Mouse (Mus musculus) neural tube, embryonic 14.5 days (tissue): ENCODE results near the gene Pla2g12a. TPM values are rescaled to one million over a fixed set of nuclear protein-coding genes. Genes with fewer than 3 reads are reported as not detected.

ENCODE experiments used
- ATAC-seq: fragments of 200-750 bp; cut with Nextera tagmentation; 2 replicates; pipeline ENCODE4 v1.8.0; 2017; ENCODE audit warnings: low read depth, mild to moderate bottlenecking, moderate TSS enrichment, moderate library complexity
- H3K27ac ChIP-seq: fragments of 300-500 bp; sonication (generic); 2 replicates; pipeline ENCODE4 v1.5.1; 2014; ENCODE audit warnings: low read depth, mild to moderate bottlenecking, control low read depth, low read length, moderate library complexity, mixed read lengths
- H3K27me3 ChIP-seq: fragments of 300-500 bp; sonication (generic); 2 replicates; pipeline ENCODE4 v1.6.1; 2014; ENCODE audit warnings: low read length; ENCODE audit not compliant: control insufficient read depth, insufficient read depth
- H3K36me3 ChIP-seq: fragments of 300-500 bp; sonication (generic); 2 replicates; pipeline ENCODE4 v1.6.1; 2014; ENCODE audit warnings: low read length, mixed read lengths; ENCODE audit not compliant: control insufficient read depth, insufficient read depth
- H3K4me1 ChIP-seq: fragments of 300-500 bp; sonication (generic); 2 replicates; pipeline ENCODE4 v1.6.1; 2014; ENCODE audit warnings: low read length; ENCODE audit not compliant: control insufficient read depth, insufficient read depth
- H3K4me2 ChIP-seq: fragments of 300-500 bp; sonication (generic); 2 replicates; pipeline ENCODE4 v1.6.1; 2014; ENCODE audit warnings: mild to moderate bottlenecking, low read depth, low read length, control low read depth
- H3K4me3 ChIP-seq: fragments of 300-500 bp; sonication (generic); 2 replicates; pipeline ENCODE4 v1.5.1; 2014; ENCODE audit warnings: low read depth, low read length, control low read depth, mixed read lengths
- H3K9ac ChIP-seq: fragments of 300-500 bp; sonication (generic); replicated peaks from 2 replicates; pipeline ENCODE4 v1.6.1; 2014; ENCODE audit warnings: low read depth, mild to moderate bottlenecking, control low read depth, low read length, mixed read lengths
- H3K9me3 ChIP-seq: fragments of 300-500 bp; sonication (generic); 2 replicates; pipeline ENCODE4 v1.6.1; 2016; ENCODE audit warnings: low read length; ENCODE audit not compliant: control insufficient read depth
- WGBS: fragments of 180-500 bp; shearing (Covaris S2); extraction: QIAGEN DNeasy Blood & Tissue Kit; methylation state at CpG from one replicate; pipeline ENCODE4 v1.1.7; 2014; 5-methylcytosine and 5-hydroxymethylcytosine counted together
- polyA plus RNA-seq: library from polyadenylated mRNA; unstranded; fragments of >200 nt; fragmentation: Nextera tagmentation; extraction: Ambion mirVana; gene quantifications from 2 replicates; pipeline ENCODE4 v1.2.1, GENCODE M21; 2014

The Pla2g12a gene
- polyA plus RNA-seq, 1 experiment from 2014 or later, result 43.0 TPM

DNA sequence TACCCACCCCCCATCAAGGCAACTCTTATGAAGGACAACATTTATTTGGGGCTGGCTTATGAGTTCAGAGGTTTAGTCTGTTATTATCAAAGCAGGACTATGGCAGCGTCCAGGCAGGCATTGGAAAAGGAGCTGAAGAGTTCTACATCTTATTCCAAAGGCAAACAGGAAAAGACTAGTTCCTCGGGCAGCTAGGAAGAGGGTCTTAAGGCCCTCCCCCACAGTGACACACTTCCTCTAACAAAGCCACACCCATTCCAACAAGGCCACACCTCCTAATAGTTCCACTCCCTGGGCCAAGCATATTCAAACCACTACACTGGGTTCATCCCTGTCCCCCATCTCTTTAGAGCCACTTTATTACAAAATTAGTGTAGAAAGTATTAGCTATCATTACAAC is 15.8 kb upstream of the Pla2g12a start:
- no peaks in the 10 kb centered on the region for H3K4me1 ChIP-seq
- no peak for ATAC-seq
- WGBS, result 80% methylated on average over 2 of the region's 2 CpGs
- no peak overlapping the region for H3K27ac ChIP-seq
- H3K27me3 ChIP-seq, result no peaks in the 10 kb centered on the region
- no peak overlapping the region for H3K9ac ChIP-seq
- no peaks in the 10 kb centered on the region for H3K9me3 ChIP-seq
- H3K4me3 ChIP-seq, result no peak overlapping the region
- no peak overlapping the region for H3K4me2 ChIP-seq
- H3K36me3 ChIP-seq, result no peaks in the 10 kb centered on the region

DNA sequence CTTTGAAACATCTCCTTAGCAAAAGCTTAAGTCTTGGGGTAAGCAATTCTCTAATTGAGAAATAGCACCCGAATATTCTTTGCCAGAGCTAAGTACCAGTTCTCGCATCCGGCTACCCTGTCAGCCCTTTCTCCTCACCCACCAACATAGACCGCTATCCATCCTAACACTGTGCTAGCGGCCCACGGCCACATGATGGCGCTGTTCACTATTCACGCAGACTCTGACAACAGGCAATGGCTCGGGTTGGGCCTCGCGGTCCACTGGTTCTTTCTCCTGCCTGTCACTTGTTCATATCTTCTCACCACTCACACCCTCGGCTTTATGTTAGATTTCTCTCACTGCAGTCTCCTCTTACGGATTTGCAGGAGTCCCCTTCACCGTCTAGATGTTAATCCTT is 14.7 kb upstream of the Pla2g12a start:
- no peaks in the 10 kb centered on the region for H3K4me1 ChIP-seq
- no peak overlapping the region for H3K9ac ChIP-seq
- H3K4me2 ChIP-seq, result no peak overlapping the region
- no peaks in the 10 kb centered on the region for H3K27me3 ChIP-seq
- H3K9me3 ChIP-seq, result no peaks in the 10 kb centered on the region
- 57% methylated on average over 14 of the region's 14 CpGs for WGBS
- H3K36me3 ChIP-seq, result no peaks in the 10 kb centered on the region
- no peak for ATAC-seq
- H3K4me3 ChIP-seq, result no peak overlapping the region
- no peak overlapping the region for H3K27ac ChIP-seq

DNA sequence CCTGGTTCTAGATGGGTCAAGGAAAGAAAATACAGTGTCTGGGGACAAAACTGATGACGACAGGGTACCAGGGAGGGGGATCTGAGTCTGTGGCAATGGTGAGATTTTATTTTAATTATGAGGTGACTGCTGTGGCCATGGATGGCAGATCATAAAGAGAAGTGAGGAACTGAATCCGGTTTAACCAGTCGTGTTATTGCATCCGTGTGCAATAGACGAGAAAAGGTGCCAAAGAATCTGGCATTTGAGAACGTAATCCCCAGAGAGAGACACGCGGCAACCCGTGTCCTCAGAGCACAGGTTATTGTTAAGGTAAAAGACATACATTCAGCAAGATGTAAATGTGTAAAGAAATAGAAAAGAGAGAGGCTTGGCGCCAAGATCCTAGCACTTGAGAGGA is 1.1 kb upstream of the Pla2g12a start:
- H3K36me3 ChIP-seq, result no peaks in the 10 kb centered on the region
- no peak overlapping the region for H3K4me2 ChIP-seq
- no peaks in the 10 kb centered on the region for H3K27me3 ChIP-seq
- no peak overlapping the region for H3K4me3 ChIP-seq
- WGBS, result 92% methylated on average over 10 of the region's 10 CpGs
- no peaks in the 10 kb centered on the region for H3K4me1 ChIP-seq
- H3K9me3 ChIP-seq, result no peaks in the 10 kb centered on the region
- ATAC-seq, result no peak
- H3K27ac ChIP-seq, result no peak overlapping the region
- no peak overlapping the region for H3K9ac ChIP-seq

DNA sequence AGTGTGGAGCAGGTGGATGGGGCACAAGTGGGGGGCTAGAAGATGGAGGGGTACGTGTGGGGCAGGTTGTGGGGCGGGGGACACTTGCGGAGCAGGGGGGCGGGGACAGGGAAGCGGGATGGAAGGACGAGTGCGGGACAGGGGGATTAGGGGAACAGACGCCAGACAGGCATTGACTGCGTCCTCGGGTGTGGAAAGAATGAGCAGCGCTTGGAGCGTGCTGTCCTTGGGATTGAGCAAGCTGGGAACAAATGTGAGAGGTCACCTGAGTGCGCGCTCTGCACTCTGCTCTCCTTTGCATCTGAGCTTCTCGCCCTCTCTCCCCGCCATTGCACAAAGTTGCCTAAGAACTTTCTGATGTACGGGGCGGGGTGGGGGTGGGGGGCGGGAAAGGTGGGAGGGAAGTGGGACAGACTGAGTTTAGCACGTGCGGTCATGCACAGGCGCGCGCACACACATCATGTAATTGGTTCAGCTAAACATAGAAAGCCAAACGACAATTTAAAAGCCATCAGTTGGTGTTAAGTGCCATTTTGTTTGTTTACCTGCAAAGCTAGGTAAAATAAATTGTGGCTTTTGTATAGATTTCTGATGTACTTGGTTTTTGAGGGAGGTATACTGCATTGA is 838 bp downstream of the Pla2g12a start:
- Histone ChIP-seq H3K4me2 (peak overlapping the region; percentile 86), H3K27me3 (no peaks in the 10 kb centered on the region), H3K9me3 (no peaks in the 10 kb centered on the region), H3K4me1 (no peaks in the 10 kb centered on the region), H3K27ac (peak overlapping the region; percentile 83; the same call in 1 of the 2 replicates), H3K36me3 (no peaks in the 10 kb centered on the region), H3K9ac (peak overlapping the region; percentile 57), H3K4me3 (peak overlapping the region; percentile 50)
- peak; percentile 60 for ATAC-seq
- WGBS, result under 1% methylated on average over 24 of the region's 25 CpGs

DNA sequence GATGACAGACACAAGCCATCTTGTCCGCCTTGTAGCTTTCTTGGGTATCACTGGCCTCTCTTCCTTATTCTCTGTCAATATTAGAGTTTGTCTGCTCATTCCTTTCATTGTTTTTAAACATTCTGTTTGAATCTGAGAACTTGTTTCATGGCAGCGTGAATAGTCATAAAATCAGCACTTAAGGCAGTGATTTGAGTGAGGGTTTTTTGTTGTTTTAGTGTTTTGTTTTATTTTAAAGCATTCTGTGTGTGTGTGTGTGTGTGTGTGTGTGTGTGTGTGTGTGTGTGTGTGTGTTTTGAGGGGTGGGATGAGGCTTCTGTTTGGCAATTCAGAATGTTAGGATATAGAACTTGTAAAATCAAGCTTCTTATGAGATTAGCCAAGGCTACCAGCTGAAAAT is 1.5 kb downstream of the Pla2g12a start:
- ATAC-seq, result no peak
- Histone ChIP-seq H3K4me2 (peak overlapping the region; percentile 86; the same call in 1 of the 2 replicates), H3K36me3 (no peaks in the 10 kb centered on the region), H3K4me1 (no peaks in the 10 kb centered on the region), H3K9me3 (no peaks in the 10 kb centered on the region), H3K4me3 (no peak overlapping the region), H3K27me3 (no peaks in the 10 kb centered on the region), H3K9ac (no peak overlapping the region), H3K27ac (no peak overlapping the region)
- 83% methylated on average over 2 of the region's 2 CpGs for whole genome bisulfite sequencing

DNA sequence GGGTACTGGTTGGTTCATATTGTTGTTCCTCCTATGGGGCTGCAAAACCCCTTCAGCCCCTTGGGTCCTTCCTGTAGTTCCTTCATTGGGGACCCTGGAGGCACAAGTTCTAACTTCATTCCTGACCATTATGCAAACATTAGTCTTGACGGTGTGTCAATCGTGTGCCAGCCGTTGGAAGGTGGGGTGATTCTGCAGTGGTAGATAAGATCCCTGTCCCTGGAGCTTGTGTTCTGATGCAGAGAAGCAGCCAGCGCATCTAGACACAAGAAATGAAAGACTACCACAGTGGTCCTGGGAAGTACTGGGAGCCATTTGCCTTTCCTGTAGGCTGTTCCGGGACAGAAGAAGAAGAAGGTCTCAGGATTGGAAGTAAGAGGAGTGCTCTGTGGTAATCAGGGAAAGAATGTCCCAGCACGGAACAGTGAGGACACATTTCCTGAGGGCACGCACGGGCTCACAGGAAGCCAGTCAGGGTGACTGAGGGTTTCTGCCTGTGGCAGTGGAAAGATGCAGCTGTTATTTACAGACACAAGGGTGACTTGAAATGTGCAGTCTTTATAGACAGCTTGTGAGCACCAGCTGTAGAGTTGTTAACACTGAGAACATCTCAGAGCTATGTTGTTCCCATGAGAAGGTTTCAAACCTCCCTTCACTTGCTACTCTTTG is 2.7 kb downstream of the Pla2g12a start:
- Histone ChIP-seq H3K4me2 (no peak overlapping the region), H3K9me3 (no peaks in the 10 kb centered on the region), H3K4me3 (no peak overlapping the region), H3K4me1 (no peaks in the 10 kb centered on the region), H3K27ac (no peak overlapping the region), H3K27me3 (no peaks in the 10 kb centered on the region), H3K9ac (no peak overlapping the region), H3K36me3 (no peaks in the 10 kb centered on the region)
- 84% methylated on average over 8 of the region's 8 CpGs for WGBS
- ATAC-seq, result no peak

DNA sequence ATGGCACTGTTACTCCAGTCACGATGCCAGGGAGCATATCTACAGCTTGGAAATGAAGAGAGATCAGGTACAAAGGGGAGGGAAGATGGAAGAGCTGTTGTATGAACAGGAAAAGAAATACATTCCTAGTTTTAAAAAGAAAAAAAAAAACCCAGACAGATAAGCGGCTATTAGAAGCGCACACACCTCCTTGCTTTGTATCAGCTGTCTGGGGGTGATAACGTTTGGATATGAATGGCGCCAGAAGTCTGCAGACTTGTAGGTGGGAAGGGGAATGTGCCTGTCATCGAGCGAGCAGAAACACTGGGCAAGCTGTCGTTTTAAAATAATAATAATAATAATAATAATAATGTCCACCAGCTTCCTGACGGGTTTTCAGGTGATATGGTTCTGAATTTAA is 7.2 kb downstream of the Pla2g12a start:
- Histone ChIP-seq H3K4me2 (no peak overlapping the region), H3K9me3 (no peaks in the 10 kb centered on the region), H3K27ac (no peak overlapping the region), H3K36me3 (no peaks in the 10 kb centered on the region; the same call in 1 of the 2 replicates), H3K27me3 (no peaks in the 10 kb centered on the region), H3K4me3 (no peak overlapping the region), H3K4me1 (no peaks in the 10 kb centered on the region), H3K9ac (no peak overlapping the region)
- ATAC-seq, result no peak
- 94% methylated on average over 9 of the region's 9 CpGs for WGBS

DNA sequence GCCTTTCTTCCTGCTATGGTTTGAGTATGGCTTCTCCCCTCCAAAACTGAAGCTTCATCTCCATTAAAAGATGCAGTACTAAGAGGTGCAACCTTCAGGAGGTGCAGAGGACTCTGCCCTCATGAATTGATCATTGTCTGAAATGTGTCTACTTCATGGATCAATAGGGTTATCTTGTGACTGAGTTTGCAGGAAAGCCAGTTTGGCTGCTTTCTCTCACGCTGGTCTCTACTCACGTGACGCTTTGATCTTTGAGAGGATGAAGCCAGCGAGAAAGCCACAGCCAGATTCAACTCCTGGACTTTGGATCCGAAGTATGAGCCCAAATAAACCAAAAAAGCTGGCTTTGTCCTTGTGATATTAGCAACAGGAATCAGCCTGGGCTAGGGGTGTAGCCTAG is 8.0 kb downstream of the Pla2g12a start:
- no peak for ATAC-seq
- Histone ChIP-seq H3K9me3 (no peaks in the 10 kb centered on the region), H3K27ac (no peak overlapping the region), H3K4me2 (no peak overlapping the region), H3K36me3 (peaks cover 3% of the 10 kb centered on the region), H3K4me1 (no peaks in the 10 kb centered on the region), H3K9ac (no peak overlapping the region), H3K27me3 (no peaks in the 10 kb centered on the region), H3K4me3 (no peak overlapping the region)
- WGBS, result 91% methylated on average over 5 of the region's 5 CpGs

DNA sequence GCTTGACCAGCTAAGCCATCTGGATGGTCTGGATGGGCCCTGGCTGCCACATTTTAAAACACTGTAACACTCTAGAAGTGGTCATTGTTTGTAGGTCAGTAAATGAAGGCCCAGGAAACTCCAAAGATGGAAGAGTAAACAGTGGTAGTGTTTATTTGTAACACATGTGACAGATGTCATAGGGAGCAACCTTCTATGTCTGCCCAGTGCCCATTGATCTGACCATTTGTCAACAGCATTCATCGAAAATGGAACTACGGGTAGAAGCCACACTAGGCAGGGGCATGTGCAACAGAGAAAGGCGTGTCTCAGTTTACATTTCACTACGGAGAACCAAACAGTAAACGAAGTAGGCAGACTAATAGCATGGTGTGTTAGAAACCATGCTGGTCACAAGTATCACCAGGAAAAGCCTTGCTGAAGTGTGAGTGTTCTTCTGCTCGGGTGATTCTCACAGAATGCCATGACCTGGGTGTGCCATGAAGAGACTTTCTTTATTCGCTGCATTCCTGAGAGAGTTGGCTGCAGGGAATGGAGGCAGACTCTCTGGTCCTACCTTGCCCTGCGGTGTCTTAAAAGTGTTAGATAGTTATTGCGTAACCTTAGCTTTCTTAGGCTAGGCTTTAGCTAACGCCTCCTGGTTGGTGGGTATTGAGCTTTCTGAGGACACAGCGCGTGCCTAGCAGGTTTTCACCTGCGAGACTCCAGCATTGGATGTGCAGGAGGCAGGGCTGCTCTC is 9.5 kb downstream of the Pla2g12a start:
- H3K4me1 ChIP-seq, result no peaks in the 10 kb centered on the region
- no peaks in the 10 kb centered on the region for H3K27me3 ChIP-seq
- no peak overlapping the region for H3K4me3 ChIP-seq
- H3K4me2 ChIP-seq, result no peak overlapping the region
- no peaks in the 10 kb centered on the region for H3K9me3 ChIP-seq
- no peak overlapping the region for H3K27ac ChIP-seq
- no peak for ATAC-seq
- no peak overlapping the region for H3K9ac ChIP-seq
- 90% methylated on average over 13 of the region's 13 CpGs for WGBS
- peaks cover 3% of the 10 kb centered on the region for H3K36me3 ChIP-seq
